Mouse (Mus musculus) heart, postnatal 0 days (tissue): ENCODE results near the gene Wwox.

Experiments
- CTCF ChIP-seq: IDR thresholded peaks from 2 replicates; pipeline ENCODE4 v1.5.1; 2016; ENCODE audit warnings: antibody characterized with exemption, control low read depth, low read depth
- EP300 ChIP-seq: IDR thresholded peaks from 2 replicates; pipeline ENCODE4 v1.6.1; 2016; ENCODE audit warnings: antibody characterized with exemption, low read depth

DNA sequence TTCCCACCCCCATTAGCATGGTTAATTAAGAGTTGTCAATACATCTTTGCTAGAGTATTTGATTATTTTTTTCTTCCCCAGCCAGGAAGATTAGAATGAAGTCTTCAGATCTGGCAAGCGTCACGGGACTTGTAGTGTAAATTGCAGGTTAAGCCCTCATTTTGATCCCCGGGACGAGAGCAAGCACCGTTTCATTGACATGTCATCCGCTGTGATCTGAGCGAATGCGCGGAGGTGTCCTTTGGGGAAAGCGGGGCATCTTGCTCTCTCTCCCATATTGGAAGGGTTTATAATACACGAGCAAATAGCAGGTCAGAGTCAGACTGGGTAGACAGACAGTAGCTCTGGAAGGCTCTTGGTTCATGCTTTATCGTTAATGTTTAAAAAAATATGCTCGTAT is 123.0 kb downstream of the Wwox start:
- TF ChIP-seq CTCF: no peak
- no peak for TF ChIP-seq EP300
